Mouse (Mus musculus): ENCODE measurements around the gene Rcc2.

Gene Rcc2

GRCm38 (mm10) chr4:140700269-140701018, at the start of gene Rcc2:
Gene Rcc2 (plus strand): TSS chr4:140700541.
- DNase-seq = no peak

GRCm38 (mm10) chr4:140653835-140654583, 46.3 kb upstream of the Rcc2 start:
- DNase-seq = no peak

GRCm38 (mm10) chr4:140654798-140655197, 45.5 kb upstream of the Rcc2 start:
- no peak for DNase-seq

GRCm38 (mm10) chr4:140656529-140656928, 43.8 kb upstream of the Rcc2 start:
- DNase-seq = no peak

GRCm38 (mm10) chr4:140657681-140658575, 42.4 kb upstream of the Rcc2 start:
- DNase-seq = peak; percentile 71

GRCm38 (mm10) chr4:140661406-140662022, 38.8 kb upstream of the Rcc2 start:
- peak; percentile 3 for DNase-seq

GRCm38 (mm10) chr4:140662453-140662852, 37.9 kb upstream of the Rcc2 start:
- DNase-seq = peak; percentile 4

- DNase-seq = peak; percentile 4
Measured at GRCm38 (mm10) chr4:140662882-140663585, 37.3 kb upstream of the Rcc2 start.

GRCm38 (mm10) chr4:140665053-140665452, 35.3 kb upstream of the Rcc2 start:
- no peak for DNase-seq

GRCm38 (mm10) chr4:140665760-140666159, 34.6 kb upstream of the Rcc2 start, which contains the start of gene Arhgef10l:
Gene Arhgef10l (minus strand): TSS chr4:140666012.
- no peak for DNase-seq

GRCm38 (mm10) chr4:140667802-140668201, 32.5 kb upstream of the Rcc2 start:
- DNase-seq = no peak

GRCm38 (mm10) chr4:140673527-140674264, 26.6 kb upstream of the Rcc2 start:
- DNase-seq = no peak

- peak; percentile 81 for DNase-seq
Measured at GRCm38 (mm10) chr4:140674345-140674926, 25.9 kb upstream of the Rcc2 start.

GRCm38 (mm10) chr4:140679038-140679437, 21.3 kb upstream of the Rcc2 start:
- peak; percentile 50 for DNase-seq

- DNase-seq = peak; percentile 83
Measured at GRCm38 (mm10) chr4:140679723-140680380, 20.5 kb upstream of the Rcc2 start.

GRCm38 (mm10) chr4:140680731-140681397, 19.5 kb upstream of the Rcc2 start:
- DNase-seq = no peak

- no peak for DNase-seq
Measured at GRCm38 (mm10) chr4:140683608-140684007, 16.7 kb upstream of the Rcc2 start.

GRCm38 (mm10) chr4:140684141-140684871, 16.0 kb upstream of the Rcc2 start:
- DNase-seq = no peak

GRCm38 (mm10) chr4:140684881-140685303, 15.4 kb upstream of the Rcc2 start:
- DNase-seq = no peak

Measured in right cerebral cortex, postnatal 14 days (tissue).